Mouse (Mus musculus) myocyte (in vitro differentiated cells): Measurements from ENCODE around the gene Pou2f1. TPM values are rescaled to one million over a fixed set of nuclear protein-coding genes. Genes with fewer than 3 reads are reported as not detected.

Source experiments
- H3K27me3 ChIP-seq: one replicate; pipeline ENCODE4 v1.6.1; 2011; ENCODE audit not compliant: control insufficient read depth, insufficient read depth, insufficient read length
- H3K36me3 ChIP-seq: one replicate; pipeline ENCODE4 v1.6.1; 2011; ENCODE audit not compliant: control insufficient read depth, insufficient read depth
- H3K4me2 ChIP-seq: one replicate; pipeline ENCODE4 v1.6.1; 2011; ENCODE audit warnings: low read depth, control low read depth
- H3K4me3 ChIP-seq: one replicate; pipeline ENCODE4 v1.5.1; 2011; ENCODE audit warnings: mild to moderate bottlenecking, control low read depth, moderate library complexity
- H3K79me2 ChIP-seq: one replicate; pipeline ENCODE4 v1.6.1; 2011; ENCODE audit not compliant: control insufficient read depth, insufficient read depth
- H3ac ChIP-seq: one replicate; pipeline ENCODE4 v1.6.1; 2011; ENCODE audit not compliant: control insufficient read depth, insufficient read length
- CEBPB ChIP-seq: IDR thresholded peaks from 2 replicates; pipeline ENCODE4 v1.6.1; 2011; ENCODE audit warnings: mild to moderate bottlenecking, moderate library complexity; ENCODE audit not compliant: poor library complexity, insufficient read depth, severe bottlenecking
- E2F4 ChIP-seq: IDR thresholded peaks from one replicate; pipeline ENCODE4 v1.6.1; 2011; ENCODE audit warnings: mild to moderate bottlenecking, control low read depth, moderate library complexity; ENCODE audit not compliant: insufficient read depth
- MAX ChIP-seq: IDR thresholded peaks from one replicate; pipeline ENCODE4 v1.6.1; 2011; ENCODE audit warnings: low read depth, mild to moderate bottlenecking, control low read depth
- MYOD1 ChIP-seq, 3 experiments: IDR thresholded peaks; one replicate each; pipeline ENCODE4 v1.6.1; 2011; ENCODE audit warnings: control low read depth in 2 of 3, low read depth in 2 of 3, mild to moderate bottlenecking in 2 of 3, moderate library complexity in 1 of 3; ENCODE audit not compliant: insufficient read length in 2 of 3, control insufficient read depth in 1 of 3
- MYOG ChIP-seq, 3 experiments: IDR thresholded peaks; one replicate each; pipeline ENCODE4 v1.6.1; 2011; ENCODE audit warnings: control low read depth in 2 of 3, low read depth in 2 of 3, mild to moderate bottlenecking in 2 of 3; ENCODE audit not compliant: insufficient read length in 2 of 3, control insufficient read depth in 1 of 3, insufficient read depth in 1 of 3
- POLR2A ChIP-seq: IDR thresholded peaks from one replicate; pipeline ENCODE4 v1.6.1; 2011; ENCODE audit warnings: low read depth, mild to moderate bottlenecking, control low read depth, moderate library complexity; ENCODE audit not compliant: insufficient read length
- POLR2AphosphoS2 ChIP-seq: IDR thresholded peaks from one replicate; pipeline ENCODE4 v1.6.1; 2011; ENCODE audit warnings: low read depth, control low read depth; ENCODE audit not compliant: insufficient read length
- REST ChIP-seq: IDR thresholded peaks from one replicate; pipeline ENCODE4 v1.6.1; 2011; ENCODE audit warnings: mild to moderate bottlenecking, control low read depth, moderate library complexity; ENCODE audit not compliant: insufficient read depth, insufficient read length
- SRF ChIP-seq: IDR thresholded peaks from one replicate; pipeline ENCODE4 v1.6.1; 2011; ENCODE audit warnings: low read depth; ENCODE audit not compliant: control insufficient read depth, insufficient read length
- TCF12 ChIP-seq: IDR thresholded peaks from one replicate; pipeline ENCODE4 v1.6.1; 2011; ENCODE audit warnings: mild to moderate bottlenecking, control low read depth; ENCODE audit not compliant: poor library complexity, insufficient read depth, severe bottlenecking
- TCF3 ChIP-seq: IDR thresholded peaks from one replicate; pipeline ENCODE4 v1.6.1; 2011; ENCODE audit warnings: low read depth, control low read depth; ENCODE audit not compliant: insufficient read length
- USF1 ChIP-seq: IDR thresholded peaks from one replicate; pipeline ENCODE4 v1.6.1; 2011; ENCODE audit warnings: low read depth, mild to moderate bottlenecking, control low read depth, moderate library complexity
- polyA plus RNA-seq: library from polyadenylated mRNA; unstranded; fragments of >200 nt; fragmentation: generic; extraction: Trizol; gene quantifications from one replicate; pipeline ENCODE4 v1.2.1, GENCODE M21; 2012; ENCODE audit warnings: missing spikeins

The Pou2f1 gene
- polyA plus RNA-seq, 1 experiment = 2.1 TPM

DNA sequence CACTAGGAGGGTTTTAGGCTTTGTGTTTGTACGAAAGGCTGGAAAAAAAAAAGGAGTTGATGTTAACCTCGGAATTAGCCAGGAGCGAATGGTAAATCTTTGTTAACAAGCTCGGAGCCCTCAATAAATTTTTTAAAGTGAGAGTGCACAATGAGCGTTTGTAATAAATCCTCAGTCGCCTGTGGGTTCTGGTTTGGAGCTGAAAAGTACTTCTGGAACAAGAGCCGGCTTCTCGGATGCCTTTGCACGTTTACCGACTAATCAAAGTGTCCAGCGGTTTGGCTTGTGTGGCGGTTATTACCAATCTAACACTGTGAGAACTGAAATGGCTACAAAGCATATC, 167.9 kb downstream of the Pou2f1 start:
- Histone ChIP-seq H3K79me2 (no peaks in the 10 kb centered on the region), H3K36me3 (no peaks in the 10 kb centered on the region), H3ac (no peak overlapping the region), H3K4me3 (no peak overlapping the region), H3K4me2 (peak overlapping the region; percentile 48), H3K27me3 (no peaks in the 10 kb centered on the region)
- TF ChIP-seq POLR2AphosphoS2 (no peak), TCF3 (no peak), TCF12 (no peak), MYOG (IDR thresholded peaks at IDR 0.05; ENCODE audit: control insufficient read depth in 1 of 3, insufficient read depth in 1 of 3, insufficient read length in 2 of 3, low read depth in 2 of 3) (no peak), SRF (no peak), MAX (no peak), CEBPB (no peak), USF1 (no peak), MYOD1 (IDR thresholded peaks at IDR 0.05; ENCODE audit: control insufficient read depth in 1 of 3, insufficient read length in 2 of 3, low read depth in 2 of 3) (no peak), POLR2A (no peak), E2F4 (no peak), REST (no peak)

GRCm38 (mm10) chr1:165833910-165834632, 168.4 kb downstream of the Pou2f1 start:
- H3K27me3 ChIP-seq = no peaks in the 10 kb centered on the region
- no peak for TF ChIP-seq USF1
- no peak for TF ChIP-seq POLR2A
- no peak for TF ChIP-seq TCF12
- TF ChIP-seq MAX = no peak
- no peak for TF ChIP-seq REST
- no peak for TF ChIP-seq MYOD1 (IDR thresholded peaks at IDR 0.05; ENCODE audit: control insufficient read depth in 1 of 3, insufficient read length in 2 of 3, low read depth in 2 of 3)
- TF ChIP-seq E2F4 = no peak
- no peak for TF ChIP-seq TCF3
- no peak for TF ChIP-seq MYOG (IDR thresholded peaks at IDR 0.05; ENCODE audit: control insufficient read depth in 1 of 3, insufficient read depth in 1 of 3, insufficient read length in 2 of 3, low read depth in 2 of 3)
- no peak for TF ChIP-seq CEBPB
- no peak for TF ChIP-seq SRF
- no peak for TF ChIP-seq POLR2AphosphoS2
- H3K79me2 ChIP-seq = no peaks in the 10 kb centered on the region
- peak overlapping the region; percentile 48 for H3K4me2 ChIP-seq
- no peak overlapping the region for H3ac ChIP-seq
- no peak overlapping the region for H3K4me3 ChIP-seq
- H3K36me3 ChIP-seq = no peaks in the 10 kb centered on the region

DNA sequence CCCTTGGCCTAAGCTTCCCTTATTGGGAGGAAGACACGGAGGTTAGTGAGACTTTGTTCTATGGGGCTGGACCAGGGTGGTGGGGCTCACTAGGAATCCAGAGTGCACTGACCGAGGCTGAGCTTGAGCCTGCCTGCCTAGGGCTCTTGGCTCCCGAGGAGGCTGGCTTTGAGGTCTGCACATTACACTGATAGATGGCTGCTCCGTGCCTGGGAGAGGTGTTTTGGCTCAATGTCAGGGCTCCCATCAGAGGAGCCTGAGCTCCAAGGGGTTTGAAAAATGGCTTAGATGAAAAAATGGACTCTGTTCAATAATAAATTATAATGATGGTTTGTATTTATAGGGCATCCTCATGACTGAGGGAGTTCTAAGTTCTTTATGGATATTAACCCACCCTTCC, 169.2 kb downstream of the Pou2f1 start:
- no peaks in the 10 kb centered on the region for H3K36me3 ChIP-seq
- no peak overlapping the region for H3K4me2 ChIP-seq
- no peak for TF ChIP-seq E2F4
- TF ChIP-seq USF1 = no peak
- no peak for TF ChIP-seq POLR2AphosphoS2
- TF ChIP-seq MYOG (IDR thresholded peaks at IDR 0.05; ENCODE audit: control insufficient read depth in 1 of 3, insufficient read depth in 1 of 3, insufficient read length in 2 of 3, low read depth in 2 of 3) = no peak
- no peak for TF ChIP-seq MAX
- no peak for TF ChIP-seq TCF3
- no peak overlapping the region for H3ac ChIP-seq
- H3K27me3 ChIP-seq = no peaks in the 10 kb centered on the region
- no peaks in the 10 kb centered on the region for H3K79me2 ChIP-seq
- H3K4me3 ChIP-seq = no peak overlapping the region

- Histone ChIP-seq H3K4me3 (no peak overlapping the region), H3K79me2 (no peaks in the 10 kb centered on the region), H3ac (no peak overlapping the region), H3K36me3 (no peaks in the 10 kb centered on the region), H3K4me2 (no peak overlapping the region), H3K27me3 (no peaks in the 10 kb centered on the region)
- TF ChIP-seq CEBPB = no peak
- no peak for TF ChIP-seq POLR2AphosphoS2
- TF ChIP-seq SRF = no peak
- no peak for TF ChIP-seq POLR2A
- no peak for TF ChIP-seq TCF3
- TF ChIP-seq REST = no peak
- peak; percentile 36 for TF ChIP-seq USF1
- TF ChIP-seq MYOG (IDR thresholded peaks at IDR 0.05; ENCODE audit: control insufficient read depth in 1 of 3, insufficient read depth in 1 of 3, insufficient read length in 2 of 3, low read depth in 2 of 3) = no peak
- TF ChIP-seq MYOD1 (IDR thresholded peaks at IDR 0.05; ENCODE audit: control insufficient read depth in 1 of 3, insufficient read length in 2 of 3, low read depth in 2 of 3) = no peak
These were observed 172.6 kb downstream of the Pou2f1 start for GRCm38 (mm10) chr1:165829890-165830289.

DNA sequence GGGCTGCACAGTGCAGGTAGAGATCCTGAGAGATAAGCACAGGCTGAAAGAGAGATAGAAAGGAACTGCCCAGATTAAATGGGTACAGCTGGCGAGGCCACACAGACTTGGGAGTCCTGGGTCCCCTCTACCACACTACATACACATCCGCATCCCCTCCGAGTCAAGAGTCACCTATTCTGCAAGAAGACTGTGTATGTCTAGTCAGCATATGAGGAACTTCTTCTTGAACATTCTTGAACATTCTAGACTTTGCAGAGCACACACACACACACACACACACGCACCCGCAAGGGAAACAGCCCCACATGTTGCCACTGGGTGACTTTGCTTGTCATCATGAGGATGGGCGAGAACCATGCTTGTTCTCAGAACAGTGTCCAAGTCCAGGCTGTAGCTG, 173.9 kb downstream of the Pou2f1 start:
- H3K4me3 ChIP-seq = no peak overlapping the region
- no peak for TF ChIP-seq MAX
- no peak for TF ChIP-seq REST
- TF ChIP-seq TCF3 = no peak
- TF ChIP-seq SRF = no peak
- TF ChIP-seq POLR2AphosphoS2 = no peak
- no peak for TF ChIP-seq MYOD1 (IDR thresholded peaks at IDR 0.05; ENCODE audit: control insufficient read depth in 1 of 3, insufficient read length in 2 of 3, low read depth in 2 of 3)
- TF ChIP-seq TCF12 = no peak
- TF ChIP-seq POLR2A = no peak
- no peak for TF ChIP-seq E2F4
- TF ChIP-seq USF1 = no peak
- TF ChIP-seq MYOG (IDR thresholded peaks at IDR 0.05; ENCODE audit: control insufficient read depth in 1 of 3, insufficient read depth in 1 of 3, insufficient read length in 2 of 3, low read depth in 2 of 3) = no peak
- TF ChIP-seq CEBPB = no peak

More for the DNA sequence above, 173.9 kb downstream of the Pou2f1 start:
- Histone ChIP-seq H3ac (no peak overlapping the region), H3K27me3 (no peaks in the 10 kb centered on the region), H3K4me2 (no peak overlapping the region), H3K36me3 (no peaks in the 10 kb centered on the region), H3K79me2 (no peaks in the 10 kb centered on the region)
